Mouse (Mus musculus) gastrocnemius, postnatal 25 days (tissue): ENCODE results near the gene Kcnk3. TPM values are rescaled to one million over a fixed set of nuclear protein-coding genes. Genes with fewer than 3 reads are reported as not detected.
A peak's percentile ranks its signal among the peaks of the same experiment; 100 is the strongest.

Experiments used
- DNase-seq: peaks from one replicate; pipeline ENCODE4 v3.0.0; 2022
- total RNA-seq, 2 experiments: library from RNA; stranded (reverse); gene quantifications; 1 replicate in 1 of 2; 2 replicates in 1 of 2; pipeline ENCODE4 v1.2.3; 2021

Gene Kcnk3
- total RNA-seq, 2 experiments from 2014 or later = 0.20 to 1.4 TPM

DNA sequence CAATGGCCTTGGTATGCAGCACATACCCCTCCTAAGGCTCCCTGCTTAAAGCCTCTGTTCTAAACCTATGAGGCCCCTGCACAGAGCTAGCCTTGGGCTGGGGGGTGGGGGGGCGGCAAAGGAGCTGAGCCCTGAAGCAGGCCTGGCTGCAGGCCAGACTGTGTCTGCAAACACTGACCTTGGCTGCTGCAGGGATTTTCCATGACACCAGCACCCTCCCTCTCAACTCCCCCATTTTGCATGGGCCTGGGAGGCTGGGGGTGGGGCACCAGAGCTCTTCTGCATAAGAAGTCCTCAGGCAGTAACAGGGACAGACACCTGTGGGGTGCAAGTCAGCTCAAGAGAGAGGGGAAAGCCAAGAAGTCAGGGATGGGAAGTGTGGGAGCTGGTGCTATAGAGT lies 26.3 kb downstream of the Kcnk3 start:
- no peak for DNase-seq

DNA sequence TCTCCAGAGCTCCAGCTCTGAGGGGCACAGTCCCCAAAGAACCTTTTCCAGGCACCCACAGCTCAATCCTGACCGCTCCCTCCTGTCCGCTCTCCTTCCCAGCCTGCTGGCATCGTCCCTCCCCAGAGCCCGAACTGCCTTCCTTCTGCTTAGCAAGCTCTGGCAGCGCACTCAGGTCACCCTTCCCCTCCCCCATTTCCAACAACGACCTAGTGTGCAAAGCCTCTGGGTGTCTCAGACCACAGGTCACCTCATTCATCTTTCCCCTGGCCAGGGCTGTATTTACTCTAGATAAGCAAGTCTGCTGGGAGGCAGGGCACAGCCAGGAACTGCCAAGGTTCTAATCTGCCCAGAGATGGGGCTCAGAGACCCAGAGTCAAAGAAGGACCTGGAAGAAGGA lies 27.4 kb downstream of the Kcnk3 start:
- DNase-seq = no peak

DNA sequence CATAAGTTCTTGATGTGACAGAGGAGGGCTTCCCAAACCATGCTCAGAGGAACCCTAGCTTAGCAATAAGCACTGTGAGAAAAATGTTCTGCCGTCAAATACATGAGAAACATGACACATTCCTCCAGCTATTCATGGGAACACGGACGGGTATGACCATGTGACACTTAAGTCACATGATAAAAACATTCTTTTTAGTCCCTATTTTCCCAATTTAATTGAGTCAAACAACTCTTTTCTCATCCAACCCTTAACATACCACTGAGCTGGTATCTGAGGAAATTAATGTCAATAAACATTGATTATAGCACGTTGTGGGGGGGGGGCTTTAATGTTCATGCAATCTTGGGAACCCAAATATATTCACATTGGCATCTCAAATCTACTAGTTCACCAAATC lies 27.8 kb downstream of the Kcnk3 start:
- no peak for DNase-seq

DNA sequence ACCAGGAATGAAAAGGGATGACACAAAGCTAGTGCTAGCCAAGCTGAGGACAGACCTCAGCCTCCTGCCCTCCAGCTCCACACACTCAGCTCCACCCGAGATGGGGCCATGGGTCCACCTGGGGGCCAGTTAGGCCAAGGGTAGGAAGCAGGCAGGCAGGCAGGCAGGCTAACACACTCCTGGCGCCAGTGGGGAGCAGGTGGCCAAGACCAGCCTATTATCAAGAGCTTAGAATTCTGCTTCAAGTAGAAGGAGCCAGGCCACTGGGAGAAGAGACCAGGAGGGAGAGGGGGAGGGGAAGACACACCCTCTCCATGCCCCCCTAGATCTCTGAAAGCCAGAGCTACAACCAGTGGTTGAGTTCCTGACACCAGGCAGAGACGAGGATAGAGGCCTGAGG lies 28.7 kb downstream of the Kcnk3 start:
- DNase-seq = no peak

DNA sequence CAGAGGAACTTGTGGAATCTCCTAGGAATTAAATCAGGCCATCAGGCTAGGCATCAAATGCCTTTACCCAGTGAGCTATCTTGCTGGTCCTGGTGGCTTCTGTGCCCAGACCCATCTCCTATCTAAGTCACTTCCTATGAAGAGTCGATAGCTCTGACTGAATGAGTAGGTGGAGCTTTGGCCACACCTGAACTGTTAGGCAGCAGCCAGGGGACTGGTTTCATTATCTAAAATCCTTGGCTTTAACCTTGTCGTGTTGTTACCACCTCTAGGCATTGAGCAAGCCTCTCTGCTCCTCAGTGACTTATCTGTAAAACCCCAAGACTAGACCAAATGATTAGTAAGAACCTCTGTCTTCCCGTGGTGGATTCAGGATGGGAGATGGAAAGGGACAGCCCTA lies 29.4 kb downstream of the Kcnk3 start:
- no peak for DNase-seq

DNA sequence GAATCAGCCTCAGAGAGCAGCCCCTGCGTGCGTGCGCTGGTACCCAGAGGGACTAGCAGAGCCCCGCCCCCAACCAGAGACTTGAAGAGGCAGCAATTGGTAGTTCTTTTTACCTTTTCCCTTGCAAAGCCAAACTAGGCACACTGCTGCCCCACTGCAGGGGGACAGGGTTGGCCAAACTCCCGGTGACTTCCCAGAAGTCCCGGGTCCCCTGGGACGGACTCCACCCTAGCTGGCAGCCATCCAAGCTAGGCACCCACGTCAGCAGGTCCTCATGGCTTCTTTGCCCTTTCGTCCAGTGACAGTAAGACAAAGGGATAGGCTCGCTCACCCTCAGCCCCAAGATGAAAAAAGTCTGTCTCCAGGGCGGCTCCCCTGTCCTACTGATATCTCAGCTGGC lies 29.9 kb downstream of the Kcnk3 start:
- no peak for DNase-seq

DNA sequence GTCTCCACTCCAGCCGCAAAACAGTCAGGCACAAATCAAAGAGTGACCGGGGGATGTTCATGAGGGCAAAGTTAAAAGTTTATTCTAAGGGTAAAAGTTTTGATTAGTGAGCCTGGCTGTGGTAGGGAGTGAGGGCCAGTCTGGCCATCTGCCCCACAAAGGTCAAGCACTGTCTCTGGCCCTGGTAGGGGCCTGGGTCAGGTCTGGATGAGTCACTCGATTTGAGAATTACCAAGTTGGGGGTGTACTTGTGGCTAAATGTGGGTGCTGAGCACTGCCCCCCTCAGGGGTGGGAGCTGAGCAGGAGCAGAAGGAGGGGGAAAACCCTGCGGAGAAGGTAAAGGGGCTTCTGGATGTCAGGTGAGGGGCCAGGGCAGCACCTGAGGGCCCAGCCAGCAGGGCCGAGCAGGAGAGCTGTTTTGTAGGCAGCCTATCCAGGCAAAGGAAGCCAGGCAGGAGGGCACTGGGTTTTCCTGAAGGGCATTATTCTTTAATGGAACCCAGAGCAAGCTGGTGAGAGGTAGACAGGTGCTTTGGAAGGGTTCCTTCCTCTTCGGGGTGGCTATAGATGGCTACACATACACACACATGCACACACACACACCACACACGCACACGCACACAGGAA lies 30.5 kb downstream of the Kcnk3 start:
- no peak for DNase-seq

DNA sequence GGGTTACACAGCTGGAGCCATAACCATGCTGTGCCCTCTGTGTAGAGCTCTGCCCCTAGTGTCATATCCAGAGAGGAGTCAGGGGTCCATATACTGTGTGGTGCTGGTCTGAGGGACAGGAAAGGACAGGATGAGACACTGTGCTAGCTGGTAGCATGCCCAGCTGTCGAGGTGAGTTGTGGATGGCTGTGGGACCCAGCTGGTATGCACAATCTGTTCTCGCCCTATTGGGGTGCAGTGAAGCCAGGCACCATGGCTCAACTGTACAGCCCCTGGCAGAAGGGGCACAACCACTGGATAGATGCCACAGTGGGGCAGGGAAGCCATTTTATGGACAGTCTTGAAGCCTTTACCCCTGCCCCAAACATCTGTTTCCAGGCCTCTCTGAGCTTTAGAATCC lies 31.2 kb downstream of the Kcnk3 start:
- no peak for DNase-seq

DNA sequence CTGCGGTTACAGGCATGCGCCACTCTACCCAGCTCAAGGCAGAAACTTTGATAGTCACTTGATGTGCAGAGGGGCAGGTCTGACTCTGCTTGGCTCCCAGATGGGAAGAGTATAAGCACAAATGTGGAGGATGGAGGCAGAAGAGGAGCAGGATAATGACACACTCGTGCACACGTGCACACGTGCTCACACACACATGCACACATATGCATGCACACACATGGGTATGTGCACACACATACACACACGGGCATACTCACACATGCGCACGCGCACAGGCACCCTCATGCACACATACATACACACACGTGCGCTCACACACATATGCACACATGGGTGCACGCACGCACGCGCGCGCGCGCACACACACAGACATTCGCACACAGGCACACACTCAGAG lies 32.6 kb downstream of the Kcnk3 start:
- DNase-seq = no peak

DNA sequence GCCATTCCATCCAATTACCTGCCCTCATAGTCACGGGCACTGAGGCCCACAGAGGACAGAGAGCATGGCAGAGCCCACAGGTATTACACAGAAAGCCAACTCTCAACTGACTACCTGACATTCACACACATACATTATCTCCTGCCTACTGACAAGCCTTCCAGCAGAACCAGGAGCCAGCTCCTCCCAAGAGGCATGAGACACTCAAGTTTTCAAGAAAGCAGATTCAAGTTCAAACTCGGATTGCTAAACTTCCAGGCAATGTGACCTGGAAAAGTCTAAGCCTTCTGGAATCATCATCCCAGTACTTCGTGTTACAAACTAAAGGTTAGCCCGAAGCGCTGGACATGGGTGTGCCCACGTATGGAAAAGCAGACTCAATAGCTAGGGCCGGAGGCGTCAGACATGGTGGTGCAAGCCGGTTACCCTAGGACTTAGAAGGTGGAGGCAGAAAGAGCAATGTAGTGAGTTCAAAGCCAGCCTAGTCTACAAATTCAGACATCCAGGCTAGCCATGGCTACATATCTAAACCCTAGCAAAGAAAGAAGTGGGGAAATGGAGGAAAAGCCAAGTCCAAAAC lies 33.3 kb downstream of the Kcnk3 start:
- no peak for DNase-seq

DNA sequence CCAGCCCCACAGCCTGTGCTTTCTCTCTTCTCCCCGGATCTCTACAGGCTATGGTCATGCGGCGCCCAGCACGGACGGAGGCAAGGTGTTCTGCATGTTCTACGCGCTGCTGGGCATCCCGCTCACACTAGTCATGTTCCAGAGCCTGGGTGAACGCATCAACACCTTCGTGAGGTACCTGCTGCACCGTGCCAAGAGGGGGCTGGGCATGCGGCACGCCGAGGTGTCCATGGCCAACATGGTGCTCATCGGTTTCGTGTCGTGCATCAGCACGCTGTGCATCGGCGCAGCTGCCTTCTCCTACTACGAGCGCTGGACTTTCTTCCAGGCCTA lies 33.8 kb downstream of the Kcnk3 start:
- no peak for DNase-seq

DNA sequence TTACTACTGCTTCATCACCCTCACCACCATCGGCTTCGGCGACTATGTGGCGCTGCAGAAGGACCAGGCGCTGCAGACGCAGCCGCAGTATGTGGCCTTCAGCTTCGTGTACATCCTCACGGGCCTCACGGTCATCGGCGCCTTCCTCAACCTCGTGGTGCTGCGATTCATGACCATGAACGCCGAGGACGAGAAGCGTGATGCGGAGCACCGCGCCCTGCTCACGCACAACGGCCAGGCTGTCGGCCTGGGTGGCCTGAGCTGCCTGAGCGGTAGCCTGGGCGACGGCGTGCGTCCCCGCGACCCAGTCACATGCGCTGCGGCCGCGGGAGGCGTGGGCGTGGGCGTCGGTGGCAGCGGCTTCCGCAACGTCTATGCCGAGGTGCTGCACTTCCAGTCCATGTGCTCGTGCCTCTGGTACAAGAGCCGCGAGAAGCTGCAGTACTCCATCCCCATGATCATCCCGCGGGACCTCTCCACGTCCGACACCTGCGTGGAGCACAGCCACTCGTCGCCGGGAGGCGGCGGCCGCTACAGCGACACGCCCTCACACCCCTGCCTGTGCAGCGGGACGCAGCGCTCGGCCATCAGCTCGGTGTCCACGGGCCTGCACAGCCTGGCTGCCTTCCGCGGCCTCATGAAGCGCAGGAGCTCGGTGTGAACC lies 34.3 kb downstream of the Kcnk3 start:
- DNase-seq = no peak

DNA sequence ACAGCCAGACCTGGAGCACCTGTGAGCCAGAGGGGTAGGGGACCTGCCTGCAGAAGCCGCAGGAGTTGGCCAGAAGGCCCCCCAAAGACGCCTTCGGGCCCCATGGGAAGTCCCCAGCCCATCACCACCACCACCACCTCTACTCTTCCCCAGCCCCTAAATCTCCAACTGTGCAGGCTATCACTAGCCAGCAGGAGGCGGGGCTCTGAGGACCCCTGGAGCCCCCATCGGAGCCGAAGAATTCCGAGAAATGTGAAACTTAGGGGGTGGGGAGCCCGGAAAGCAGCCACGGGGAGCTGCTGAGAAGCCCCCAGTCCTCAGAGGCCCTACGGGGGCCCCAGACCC lies 34.8 kb downstream of the Kcnk3 start:
- DNase-seq = no peak

DNA sequence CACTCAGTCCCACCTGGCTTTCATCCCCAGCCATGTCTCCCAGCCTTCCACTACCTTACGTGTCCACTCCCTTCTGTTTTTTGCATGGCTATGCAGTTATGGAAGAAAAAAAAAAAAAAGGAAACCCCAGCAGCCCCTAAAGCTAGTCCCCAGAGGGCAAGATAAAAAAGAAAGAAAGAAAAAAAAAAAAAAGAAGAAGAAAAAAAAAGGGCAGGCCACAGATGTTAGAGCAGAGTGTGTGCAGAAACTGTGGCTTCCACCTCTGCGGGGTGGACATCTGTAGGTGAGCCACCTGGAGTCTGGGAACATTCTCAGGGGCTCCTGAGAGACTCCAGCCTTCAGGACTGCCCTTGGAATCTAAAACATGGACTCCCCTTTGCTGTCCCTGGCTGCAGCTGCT lies 35.4 kb downstream of the Kcnk3 start:
- no peak for DNase-seq

DNA sequence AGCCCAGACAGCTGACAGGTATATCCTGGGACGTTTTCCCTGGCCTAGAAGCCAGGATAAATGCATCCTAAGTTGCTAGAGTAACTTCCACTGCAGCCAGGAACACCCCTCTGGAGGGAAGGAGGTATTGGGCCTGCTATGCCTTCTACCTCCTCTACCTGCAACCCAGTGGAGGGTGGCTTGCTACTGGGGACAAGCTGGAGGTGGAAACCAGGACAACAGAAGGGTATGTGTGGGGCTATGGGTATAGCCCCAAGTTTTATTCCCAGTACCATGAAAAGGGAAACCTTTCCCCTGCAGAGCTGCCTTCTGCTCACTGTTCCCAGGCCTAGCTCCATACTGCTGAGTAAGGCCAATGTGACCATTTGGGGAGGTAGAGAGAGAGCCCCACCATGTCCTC lies 36.3 kb downstream of the Kcnk3 start:
- DNase-seq = no peak

DNA sequence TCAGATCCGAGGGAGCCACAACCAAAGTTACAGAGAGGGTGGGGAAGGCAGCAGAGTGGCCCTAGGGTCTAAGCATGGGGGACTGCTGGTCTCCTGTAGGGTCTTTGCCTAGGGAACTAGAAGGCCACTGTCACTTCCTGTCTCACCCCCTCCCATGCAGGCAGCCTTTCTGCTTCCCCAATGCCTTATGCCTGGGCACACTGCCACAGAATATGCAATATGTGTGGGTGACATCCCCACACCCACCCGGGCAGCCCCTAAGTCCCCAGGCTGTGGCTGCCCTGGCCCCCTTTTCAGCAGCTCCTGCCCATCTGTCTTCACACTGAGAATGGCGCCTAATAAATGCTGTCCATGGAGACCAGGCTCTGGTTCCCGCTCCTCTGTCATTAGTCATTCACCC lies 36.9 kb downstream of the Kcnk3 start:
- no peak for DNase-seq

DNA sequence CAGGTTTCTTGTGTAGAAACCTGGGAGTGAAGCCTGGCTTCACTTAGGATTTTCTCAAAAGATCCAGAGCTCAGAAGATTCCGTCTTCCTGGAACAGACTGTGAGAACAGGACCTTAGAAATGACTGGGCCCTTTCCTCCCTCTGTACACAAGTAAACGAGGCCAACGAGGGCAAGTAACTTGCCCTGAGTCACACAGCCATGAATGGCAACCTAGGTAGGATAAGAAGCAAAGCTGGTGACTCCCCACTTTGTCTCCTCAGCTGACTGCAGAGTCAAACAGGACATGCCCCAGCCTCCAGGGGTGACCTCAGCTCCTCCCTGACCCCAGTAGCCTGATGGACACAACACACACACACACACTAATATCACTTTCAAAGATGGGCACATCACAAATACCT lies 37.4 kb downstream of the Kcnk3 start:
- no peak for DNase-seq

DNA sequence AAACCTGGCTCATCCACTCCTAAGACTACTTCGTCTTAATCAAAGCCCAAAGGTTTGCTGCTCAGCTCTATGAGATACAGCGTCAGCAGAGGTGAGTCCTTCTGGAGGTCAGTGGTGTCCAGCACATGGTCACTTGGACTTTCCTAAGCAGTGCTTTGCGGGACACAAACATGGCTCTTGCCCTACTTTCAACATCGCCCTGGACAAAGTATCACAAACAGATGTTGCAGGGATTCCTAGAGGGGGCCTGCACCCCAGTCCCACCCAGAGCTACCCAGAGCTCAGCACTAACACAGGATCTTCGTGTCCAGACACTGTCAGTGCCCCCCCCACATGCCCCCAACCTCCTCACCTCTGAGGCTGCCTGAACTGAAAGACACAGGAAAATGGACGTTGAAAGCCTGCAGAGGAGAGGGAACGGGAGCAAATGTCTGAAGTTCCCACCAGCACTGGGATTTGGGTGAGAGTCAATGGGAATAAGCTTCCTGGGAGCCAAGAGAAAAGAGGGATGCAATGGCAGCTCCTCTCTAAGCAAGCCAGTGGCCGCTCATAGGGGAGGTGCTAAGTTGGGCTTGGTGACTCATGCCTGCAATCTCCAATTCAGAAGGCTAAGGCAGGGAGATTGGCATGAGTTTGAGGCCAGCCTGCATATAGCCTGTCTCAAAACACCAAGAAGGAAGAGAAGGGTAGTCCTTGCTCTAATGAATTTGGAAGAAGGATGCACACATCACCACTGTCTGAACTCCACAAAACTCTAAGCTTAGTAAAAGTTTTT lies 38.5 kb downstream of the Kcnk3 start:
- DNase-seq = no peak

DNA sequence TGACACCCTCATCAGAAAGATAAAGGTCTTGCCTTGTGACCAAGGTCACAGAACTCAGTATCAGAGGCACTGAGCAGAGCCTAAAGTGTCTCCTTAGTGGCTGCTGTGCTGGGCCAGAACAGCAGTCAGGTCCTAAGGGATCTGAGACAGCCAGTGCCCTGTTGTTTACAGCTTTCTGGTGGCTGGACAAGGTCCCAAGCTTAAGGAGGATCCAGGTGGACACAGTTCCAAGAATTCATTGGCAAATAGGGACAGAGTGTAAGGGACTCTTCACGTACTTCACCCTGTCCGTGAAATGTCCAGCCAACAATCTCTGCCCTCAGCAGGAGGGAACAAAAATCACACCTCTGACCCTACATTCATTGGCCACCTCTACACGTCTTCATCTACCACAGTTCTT lies 40.5 kb downstream of the Kcnk3 start:
- no peak for DNase-seq

DNA sequence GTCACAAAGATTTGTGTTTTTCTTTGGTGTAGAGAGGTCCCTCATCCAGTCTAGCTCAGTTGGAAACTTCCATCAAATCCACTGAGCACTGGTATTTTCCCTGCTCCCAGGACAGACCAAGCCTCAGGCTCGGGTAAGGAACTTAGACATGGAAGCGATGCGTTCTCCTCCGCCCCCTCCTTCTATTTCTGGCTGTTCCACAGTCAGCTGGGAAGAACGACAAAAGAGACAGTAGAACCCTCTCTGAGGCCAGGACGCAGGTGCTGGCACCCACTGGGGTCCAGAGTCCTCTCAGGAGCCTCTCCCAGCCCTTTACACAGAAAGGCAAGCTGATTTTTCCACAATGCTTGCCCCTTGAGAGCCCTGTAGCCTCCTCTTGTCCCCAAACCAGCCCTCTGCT lies 42.4 kb downstream of the Kcnk3 start:
- no peak for DNase-seq

DNA sequence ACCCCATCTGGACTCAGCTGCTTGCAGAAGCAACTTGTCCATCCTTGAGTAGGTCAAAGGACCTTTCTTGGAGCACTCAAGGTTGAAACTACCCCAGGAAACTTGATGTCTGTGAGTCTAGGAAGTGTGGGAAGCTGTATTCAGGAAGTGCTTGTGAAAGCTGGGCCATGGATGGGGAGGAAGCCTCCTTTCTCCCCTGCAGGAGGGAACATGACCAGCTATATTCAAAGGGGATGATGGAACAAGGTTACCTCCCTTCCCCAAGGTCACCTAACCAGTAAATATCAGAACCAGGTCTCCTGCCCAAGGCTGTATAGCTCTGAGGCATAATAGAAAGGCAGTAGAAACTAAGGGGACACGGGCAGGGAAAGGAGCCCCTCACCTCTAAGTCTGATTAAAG lies 44.2 kb downstream of the Kcnk3 start:
- DNase-seq = no peak

DNA sequence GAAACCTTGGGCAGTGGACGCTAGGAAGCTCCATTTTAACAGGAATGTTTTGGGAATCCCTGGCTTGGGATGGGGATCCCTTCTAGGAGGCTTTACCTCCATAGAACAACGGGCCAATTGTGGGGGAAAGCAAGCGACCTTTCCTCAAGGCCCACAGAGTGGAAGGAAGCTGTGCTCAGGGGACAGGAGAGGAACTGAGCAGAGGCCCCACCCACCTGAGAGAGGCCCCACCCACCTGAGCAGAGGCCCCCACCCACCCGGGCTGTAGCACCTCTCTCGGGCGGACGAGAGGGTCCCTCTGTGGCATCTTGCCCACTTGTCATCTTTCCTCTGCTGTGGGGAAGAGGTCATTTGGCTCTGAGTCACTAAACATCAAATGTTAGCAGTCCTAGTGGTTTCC lies 49.0 kb downstream of the Kcnk3 start:
- DNase-seq = no peak

DNA sequence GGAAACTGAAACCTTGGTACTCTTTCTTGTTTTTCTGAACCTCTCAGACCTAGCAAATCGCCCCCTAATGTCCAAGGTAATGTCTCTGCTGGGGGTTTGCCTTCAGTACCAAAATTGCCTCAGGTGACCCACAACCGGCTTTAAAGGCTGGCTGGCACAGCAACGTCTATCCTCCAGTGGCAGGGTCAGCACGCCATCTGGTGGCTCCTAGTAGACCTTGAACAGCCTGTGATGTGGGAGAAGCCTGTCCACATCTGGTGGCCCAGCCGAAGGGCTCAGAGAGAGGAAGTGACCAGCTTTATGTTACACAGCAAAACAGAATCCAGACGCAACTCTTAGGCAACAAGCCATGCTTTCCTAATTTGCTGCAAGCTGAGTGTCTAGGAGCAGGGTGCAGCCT lies 50.1 kb downstream of the Kcnk3 start:
- peak; percentile 66 for DNase-seq
